Mouse (Mus musculus) adrenal gland, adult 18-20 months (tissue): ENCODE measurements around the gene Hyal1. TPM values are rescaled to one million over a fixed set of nuclear protein-coding genes. Genes with fewer than 3 reads are reported as not detected.

ENCODE experiments used
- total RNA-seq, 2 experiments: library from RNA; stranded (reverse); gene quantifications; 1 replicate in 1 of 2; 2 replicates in 1 of 2; pipeline ENCODE4 v1.2.3; 2021

Gene Hyal1
- total RNA-seq, 2 experiments from 2014 or later = 9.2 to 15.7 TPM

Other genes with a start within 250 kb of the Hyal1 start
- gene Hemk1, start 238.6 kb upstream of the Hyal1 start, total RNA-seq = 10 to 100 TPM; 12.9 to 17.4 TPM
- gene 6430571L13Rik, start 236.3 kb upstream of the Hyal1 start, total RNA-seq = 1 to 10 TPM in 1 of 2 experiments, under 1 TPM in 1; 0.30 to 1.3 TPM
- gene Cacna2d2, start 177.3 kb upstream of the Hyal1 start, total RNA-seq = 1 to 10 TPM; 5.8 to 6.9 TPM
- 10 to 100 TPM; 40.0 to 49.5 TPM for gene Tmem115, start 43.0 kb upstream of the Hyal1 start, total RNA-seq
- 10 to 100 TPM; 12.8 to 20.2 TPM for gene Cyb561d2, start 34.7 kb upstream of the Hyal1 start, total RNA-seq
- 10 to 100 TPM; 25.8 to 30.9 TPM for gene Nprl2, start 34.7 kb upstream of the Hyal1 start, total RNA-seq
- 1 to 10 TPM; 1.0 to 1.1 TPM for gene Zmynd10, start 29.6 kb upstream of the Hyal1 start, total RNA-seq
- gene Rassf1, start 25.4 kb upstream of the Hyal1 start, total RNA-seq = 10 to 100 TPM; 16.4 to 24.2 TPM
- gene Tusc2, start 13.7 kb upstream of the Hyal1 start, total RNA-seq = 10 to 100 TPM; 53.9 to 54.3 TPM
- 10 to 100 TPM; 34.1 to 45.3 TPM for gene Hyal2, start 9.0 kb upstream of the Hyal1 start, total RNA-seq
- 10 to 100 TPM; 13.3 to 16.5 TPM for gene Naa80, start 2.0 kb downstream of the Hyal1 start, total RNA-seq
- 1 to 10 TPM; 1.4 to 1.7 TPM for gene Hyal3, start 3.9 kb downstream of the Hyal1 start, total RNA-seq
- gene Ifrd2, start 10.7 kb downstream of the Hyal1 start, total RNA-seq = 10 to 100 TPM; 38.0 to 41.1 TPM
- gene Sema3b, start 32.3 kb downstream of the Hyal1 start, total RNA-seq = 1 to 10 TPM; 5.1 to 6.3 TPM
- gene Gnai2, start 58.4 kb downstream of the Hyal1 start, total RNA-seq = 100 to 1,000 TPM; 238 to 263 TPM
- under 1 TPM; 0.33 to 0.64 TPM for gene Slc38a3, start 92.6 kb downstream of the Hyal1 start, total RNA-seq
- gene Gnat1, start 102.8 kb downstream of the Hyal1 start, total RNA-seq = under 1 TPM; 0.22 to 0.56 TPM
- gene Sema3f, start 133.5 kb downstream of the Hyal1 start, total RNA-seq = 10 to 100 TPM; 30.2 to 34.1 TPM
- 100 to 1,000 TPM; 115 to 118 TPM for gene Rbm5, start 194.1 kb downstream of the Hyal1 start, total RNA-seq